Comparison of ENCODE assay signal across 14 mouse cellular contexts in genomic region chr1:64412481-64413180, GRCm38 (mm10).
DNase-seq lines count a peak whose midpoint lies in the region; ATAC-seq and TF ChIP-seq lines count a peak whose summit lies in the region.
"Had no signal": no experiment of that assay in that cellular context is flagged by ENCODE, and none has a peak within 500 bp of the region (broad histone marks: within the 10 kb centered on the region; RNA-seq: fewer than 3 reads in every experiment).

No protein-coding gene starts in this region.

- no peak overlapping the region for H3K4me3 ChIP-seq in embryonic facial prominence, embryonic 14.5 days (ENCODE audit: low read depth, low read length)
- no peak overlapping the region for H3K4me3 ChIP-seq in embryonic facial prominence, embryonic 10.5 days
- no peak overlapping the region for H3K4me3 ChIP-seq in hindbrain, embryonic 16.5 days (ENCODE audit: low read length)
- H3K4me3 ChIP-seq in hindbrain, embryonic 11.5 days (ENCODE audit: low read depth, low read length), result no peak overlapping the region
- no peak overlapping the region for H3K4me3 ChIP-seq in liver, postnatal 0 days (ENCODE audit: low read depth, low read length)
- H3K4me3 ChIP-seq: embryonic facial prominence, embryonic 15.5 days; forebrain, embryonic 12.5 days; limb, embryonic 10.5 days; liver, embryonic 12.5 days had no signal

- ATAC-seq in embryonic facial prominence, embryonic 14.5 days (ENCODE audit: low read depth), result no peak
- peak; percentile 47; the same call in 1 of the 2 replicates for ATAC-seq in hindbrain, embryonic 16.5 days
- ATAC-seq in hindbrain, embryonic 11.5 days (ENCODE audit: low FRiP score), result no peak
- ATAC-seq in liver, postnatal 0 days, result no peak
- ATAC-seq: liver, embryonic 12.5 days had no signal

- H3K9me3 ChIP-seq in embryonic facial prominence, embryonic 14.5 days (ENCODE audit: control insufficient read depth, low read length), result no peaks in the 10 kb centered on the region
- H3K9me3 ChIP-seq in embryonic facial prominence, embryonic 10.5 days, result no peaks in the 10 kb centered on the region
- no peaks in the 10 kb centered on the region for H3K9me3 ChIP-seq in hindbrain, embryonic 16.5 days (ENCODE audit: control insufficient read depth, low read length)
- H3K9me3 ChIP-seq in hindbrain, embryonic 11.5 days (ENCODE audit: control insufficient read depth, low read length), result no peaks in the 10 kb centered on the region
- no peaks in the 10 kb centered on the region for H3K9me3 ChIP-seq in liver, postnatal 0 days (ENCODE audit: low read length)
- H3K9me3 ChIP-seq: embryonic facial prominence, embryonic 15.5 days; forebrain, embryonic 12.5 days; limb, embryonic 10.5 days; liver, embryonic 12.5 days had no signal

- H3K4me2 ChIP-seq in embryonic facial prominence, embryonic 14.5 days (ENCODE audit: low read depth, low read length), result no peak overlapping the region
- no peak overlapping the region for H3K4me2 ChIP-seq in hindbrain, embryonic 16.5 days (ENCODE audit: low read length)
- no peak overlapping the region for H3K4me2 ChIP-seq in hindbrain, embryonic 11.5 days (replicated peaks; ENCODE audit: low read depth, low read length)
- no peak overlapping the region for H3K4me2 ChIP-seq in liver, postnatal 0 days (ENCODE audit: low read depth, low read length)
- H3K4me2 ChIP-seq: embryonic facial prominence, embryonic 15.5 days; forebrain, embryonic 12.5 days; liver, embryonic 12.5 days had no signal

- TF ChIP-seq CTCF in liver, postnatal 0 days (IDR thresholded peaks at IDR 0.05; ENCODE audit: low read depth), result no peak

- H3K27ac ChIP-seq in embryonic facial prominence, embryonic 14.5 days (replicated peaks; ENCODE audit: low read depth, low read length), result no peak overlapping the region
- no peak overlapping the region for H3K27ac ChIP-seq in embryonic facial prominence, embryonic 10.5 days (replicated peaks)
- peak overlapping the region; percentile 40; the same call in 1 of the 2 replicates for H3K27ac ChIP-seq in hindbrain, embryonic 16.5 days (ENCODE audit: low read depth, low read length)
- no peak overlapping the region for H3K27ac ChIP-seq in hindbrain, embryonic 11.5 days (ENCODE audit: low read depth, low read length)
- H3K27ac ChIP-seq in liver, postnatal 0 days (ENCODE audit: low read depth), result no peak overlapping the region
- H3K27ac ChIP-seq: embryonic facial prominence, embryonic 15.5 days; forebrain, embryonic 12.5 days; limb, embryonic 10.5 days; liver, embryonic 12.5 days had no signal

- 69% methylated on average over 10 of the region's 10 CpGs for WGBS in embryonic facial prominence, embryonic 14.5 days
- 83% methylated on average over 10 of the region's 10 CpGs for WGBS in embryonic facial prominence, embryonic 10.5 days
- 64% methylated on average over 10 of the region's 10 CpGs for WGBS in hindbrain, embryonic 16.5 days
- 83% methylated on average over 10 of the region's 10 CpGs for WGBS in hindbrain, embryonic 11.5 days
- WGBS in liver, postnatal 0 days (ENCODE audit: insufficient replicate concordance), result 81% methylated on average over 10 of the region's 10 CpGs

- no peak for TF ChIP-seq EP300 in liver, postnatal 0 days (IDR thresholded peaks at IDR 0.05; ENCODE audit: low read depth)

- H3K27me3 ChIP-seq in embryonic facial prominence, embryonic 14.5 days (replicated peaks; ENCODE audit: control insufficient read depth, insufficient read depth, low read length), result no peaks in the 10 kb centered on the region
- H3K27me3 ChIP-seq in embryonic facial prominence, embryonic 10.5 days (replicated peaks; ENCODE audit: low read depth, poor library complexity, severe bottlenecking), result no peaks in the 10 kb centered on the region
- no peaks in the 10 kb centered on the region for H3K27me3 ChIP-seq in hindbrain, embryonic 16.5 days (replicated peaks; ENCODE audit: control insufficient read depth, insufficient read depth, low read length)
- H3K27me3 ChIP-seq in hindbrain, embryonic 11.5 days (ENCODE audit: control insufficient read depth, insufficient read depth, low read length), result no peaks in the 10 kb centered on the region
- H3K27me3 ChIP-seq in liver, postnatal 0 days (ENCODE audit: insufficient read depth, low read length), result no peaks in the 10 kb centered on the region
- H3K27me3 ChIP-seq: embryonic facial prominence, embryonic 15.5 days; forebrain, embryonic 12.5 days; liver, embryonic 12.5 days had no signal

- peak; percentile 13 for DNase-seq in embryonic facial prominence, embryonic 14.5 days (ENCODE audit: low spot score)
- DNase-seq in embryonic facial prominence, embryonic 10.5 days (ENCODE audit: low spot score), result no peak
- DNase-seq in hindbrain, embryonic 11.5 days (ENCODE audit: low spot score), result no peak
- peak; percentile 51 to 53 for DNase-seq in cerebellum, adult 18-20 months
- DNase-seq in heart, postnatal 4 days, result peak; percentile 26
- DNase-seq in ovary, postnatal 10 days (ENCODE audit: low spot score), result no peak
- no peak for DNase-seq in liver, postnatal 0 days
- DNase-seq: kidney, adult 9 months; thymus, postnatal 14 days had no signal

- H3K36me3 ChIP-seq in embryonic facial prominence, embryonic 14.5 days (ENCODE audit: control insufficient read depth, insufficient read depth, low read length), result no peaks in the 10 kb centered on the region
- no peaks in the 10 kb centered on the region for H3K36me3 ChIP-seq in embryonic facial prominence, embryonic 10.5 days (replicated peaks)
- H3K36me3 ChIP-seq in hindbrain, embryonic 16.5 days (ENCODE audit: control insufficient read depth, insufficient read depth, low read length), result no peaks in the 10 kb centered on the region
- no peaks in the 10 kb centered on the region for H3K36me3 ChIP-seq in hindbrain, embryonic 11.5 days (ENCODE audit: control insufficient read depth, insufficient read depth, low read length)
- no peaks in the 10 kb centered on the region for H3K36me3 ChIP-seq in liver, postnatal 0 days (replicated peaks; ENCODE audit: insufficient read depth, low read length)
- H3K36me3 ChIP-seq: embryonic facial prominence, embryonic 15.5 days; forebrain, embryonic 12.5 days; limb, embryonic 10.5 days; liver, embryonic 12.5 days had no signal

- H3K9ac ChIP-seq in embryonic facial prominence, embryonic 14.5 days (ENCODE audit: low read depth, low read length), result no peak overlapping the region
- H3K9ac ChIP-seq in hindbrain, embryonic 16.5 days (ENCODE audit: low read depth, low read length), result no peak overlapping the region
- no peak overlapping the region for H3K9ac ChIP-seq in hindbrain, embryonic 11.5 days (ENCODE audit: low read depth, low read length)
- no peak overlapping the region for H3K9ac ChIP-seq in liver, postnatal 0 days (replicated peaks)
- H3K9ac ChIP-seq: embryonic facial prominence, embryonic 15.5 days; forebrain, embryonic 12.5 days; liver, embryonic 12.5 days had no signal

- H3K4me1 ChIP-seq in embryonic facial prominence, embryonic 14.5 days (ENCODE audit: control insufficient read depth, insufficient read depth, low read length), result no peaks in the 10 kb centered on the region
- H3K4me1 ChIP-seq in embryonic facial prominence, embryonic 10.5 days, result no peaks in the 10 kb centered on the region
- H3K4me1 ChIP-seq in hindbrain, embryonic 16.5 days (ENCODE audit: control insufficient read depth, insufficient read depth, low read depth, low read length), result peaks cover 6% of the 10 kb centered on the region
- H3K4me1 ChIP-seq in hindbrain, embryonic 11.5 days (replicated peaks; ENCODE audit: control insufficient read depth, insufficient read depth, low read length), result no peaks in the 10 kb centered on the region
- H3K4me1 ChIP-seq in liver, postnatal 0 days (ENCODE audit: insufficient read depth), result no peaks in the 10 kb centered on the region
- H3K4me1 ChIP-seq: embryonic facial prominence, embryonic 15.5 days; liver, embryonic 12.5 days had no signal

Comparison
In these comparisons a context has a peak if more than half of its experiments do, and no peak if none do; other contexts are left out.
1. DNase-seq: peak in embryonic facial prominence, embryonic 14.5 days (single experiment), cerebellum, adult 18-20 months (2 of 2) and heart, postnatal 4 days (single experiment); none in embryonic facial prominence, embryonic 10.5 days (single experiment), hindbrain, embryonic 11.5 days (single experiment), ovary, postnatal 10 days (single experiment) and liver, postnatal 0 days (single experiment).